Mouse (Mus musculus) heart, adult 11 months (tissue): ENCODE data around the gene Mgat5.

Experiments
- DNase-seq: peaks from one replicate; pipeline ENCODE4 v3.0.0; 2022

The Mgat5 gene

GRCm38 (mm10) chr1:127219161-127219560 lies 14.3 kb downstream of the Mgat5 start:
- DNase-seq, result peak; percentile 85

DNA sequence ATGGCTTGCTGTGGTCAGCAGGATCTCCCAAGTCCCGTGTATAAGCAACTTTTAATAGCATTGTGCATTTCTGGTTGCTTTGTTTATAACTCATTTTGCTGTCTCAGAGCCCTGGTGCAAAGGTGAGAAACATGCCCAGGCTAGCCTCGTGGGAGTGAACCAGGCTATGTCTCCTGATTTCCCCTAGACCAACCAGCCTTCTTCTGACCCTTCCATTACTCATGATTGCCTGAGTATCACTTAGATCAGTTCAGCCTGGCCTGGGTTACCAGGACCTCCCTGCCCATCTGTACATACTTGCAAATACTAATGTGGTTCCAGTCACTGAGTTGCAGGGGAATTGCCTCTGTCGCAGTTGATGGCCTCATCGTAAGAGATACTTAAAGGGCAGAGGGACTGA lies 14.8 kb downstream of the Mgat5 start:
- DNase-seq, result no peak

DNA sequence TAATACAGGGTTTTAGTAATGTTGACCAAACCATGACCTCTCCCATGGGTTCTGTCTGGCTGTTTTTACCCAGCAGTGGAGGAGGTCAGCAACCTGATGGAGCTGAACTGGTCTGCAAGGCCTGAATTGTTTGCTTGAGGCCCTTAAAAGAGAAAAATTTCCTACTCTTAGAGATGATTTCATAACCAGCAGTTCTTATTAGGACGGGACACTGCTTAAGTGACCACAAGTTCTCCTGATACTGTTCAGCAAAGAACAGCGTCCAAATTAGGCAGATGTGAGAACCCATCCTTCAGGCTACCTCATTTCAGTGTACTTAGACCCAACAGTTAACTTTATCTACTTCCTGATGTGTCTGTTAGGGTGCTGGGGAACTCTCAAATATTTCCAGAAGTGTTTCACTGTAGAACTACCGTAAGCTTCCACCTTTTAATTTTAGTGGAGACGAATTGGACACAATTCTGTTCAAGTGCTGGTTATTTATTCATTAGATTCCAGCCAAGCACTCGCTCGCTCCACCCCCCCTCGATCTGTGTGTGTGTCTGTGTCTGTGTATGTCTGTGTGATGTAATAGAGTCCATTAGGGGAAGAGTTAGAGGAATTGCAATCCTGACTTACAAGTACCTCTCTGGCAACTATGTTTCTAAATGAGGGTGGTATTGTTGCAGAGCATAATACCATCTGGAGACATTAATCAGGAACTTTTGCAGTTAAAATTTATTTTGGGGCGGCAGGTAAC lies 17.4 kb downstream of the Mgat5 start:
- DNase-seq, result no peak

DNA sequence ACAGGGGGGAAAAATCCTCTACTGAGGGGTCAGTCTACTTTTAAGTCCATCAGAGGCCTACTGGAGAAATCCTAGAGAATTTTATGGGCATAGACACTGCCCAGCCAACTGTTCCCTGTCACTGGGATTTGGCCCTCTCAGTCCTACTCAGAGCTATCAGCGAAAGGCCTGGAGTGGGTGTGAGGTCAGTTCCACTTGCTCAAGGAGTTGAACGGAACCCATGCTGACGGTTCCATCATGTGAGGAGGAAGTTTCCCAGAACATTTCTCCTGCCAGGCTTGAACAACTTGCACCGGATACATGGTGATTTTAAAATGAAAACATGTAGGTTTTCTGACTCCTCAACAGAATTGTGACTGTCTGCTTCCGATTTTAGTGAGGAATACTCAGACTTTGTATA lies 20.2 kb downstream of the Mgat5 start:
- DNase-seq, result no peak

- DNase-seq, result peak; percentile 54
These were observed 24.2 kb downstream of the Mgat5 start for GRCm38 (mm10) chr1:127229011-127229410.

DNA sequence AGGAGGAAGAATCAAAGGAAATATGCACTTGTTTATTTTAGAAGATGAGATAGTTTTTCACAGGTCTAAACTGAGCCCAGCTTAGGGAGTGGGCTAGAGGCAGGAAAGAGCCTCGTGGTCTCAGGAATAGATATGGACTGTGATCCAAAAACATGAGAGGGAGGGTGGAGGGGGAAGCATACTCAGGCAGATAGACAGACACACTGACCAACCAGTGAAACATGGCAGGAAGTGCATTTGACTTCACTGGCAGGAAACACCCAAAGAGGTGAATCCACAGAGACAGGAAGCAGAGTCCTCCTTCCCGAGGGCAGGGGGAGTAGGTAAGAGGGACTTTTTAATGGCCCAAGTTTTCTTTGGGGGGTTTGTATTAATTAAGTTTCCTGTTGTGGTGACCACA lies 25.7 kb downstream of the Mgat5 start:
- peak; percentile 87 for DNase-seq

DNA sequence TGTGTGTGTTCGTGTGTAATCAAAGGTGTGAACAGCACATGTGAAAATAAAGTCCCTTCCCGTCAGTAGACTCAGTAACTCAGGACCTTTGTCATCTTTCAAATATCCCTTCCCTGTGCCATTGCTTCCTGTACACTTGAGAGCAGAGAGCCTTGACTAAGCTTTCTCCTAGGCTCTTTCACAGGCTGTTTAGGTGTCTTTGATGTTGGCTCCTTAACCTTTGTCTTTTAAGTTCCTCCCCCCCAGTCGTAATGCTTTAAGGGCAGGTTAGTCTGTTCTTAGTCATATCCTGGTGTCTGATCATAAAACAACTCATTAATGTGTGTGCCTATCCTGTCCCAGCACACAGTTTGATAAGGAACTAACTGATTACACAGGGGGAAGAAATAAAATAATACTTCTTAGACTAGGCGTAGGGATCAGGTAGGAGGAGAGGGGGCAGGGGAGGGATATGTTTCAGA lies 28.4 kb downstream of the Mgat5 start:
- no peak for DNase-seq

DNA sequence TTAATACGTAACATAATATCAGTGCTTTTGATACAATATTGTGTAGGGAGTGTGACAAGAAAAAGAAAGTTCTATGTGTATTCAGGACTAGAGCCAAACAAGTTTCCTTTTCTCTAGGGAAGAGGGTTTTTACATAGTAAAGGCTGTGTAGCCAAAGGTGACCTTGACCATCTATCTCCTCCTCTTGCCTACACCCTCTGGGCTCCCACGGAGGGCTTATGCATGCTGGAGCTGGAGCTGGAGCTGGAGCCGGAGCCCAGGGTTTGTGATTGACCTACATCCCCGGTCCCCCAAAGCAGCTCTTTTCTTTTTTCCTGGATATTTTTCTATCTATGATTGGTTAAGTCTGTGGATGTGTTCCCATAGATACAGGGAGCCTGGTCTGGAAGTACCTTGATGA lies 30.3 kb downstream of the Mgat5 start:
- DNase-seq, result peak; percentile 82

DNA sequence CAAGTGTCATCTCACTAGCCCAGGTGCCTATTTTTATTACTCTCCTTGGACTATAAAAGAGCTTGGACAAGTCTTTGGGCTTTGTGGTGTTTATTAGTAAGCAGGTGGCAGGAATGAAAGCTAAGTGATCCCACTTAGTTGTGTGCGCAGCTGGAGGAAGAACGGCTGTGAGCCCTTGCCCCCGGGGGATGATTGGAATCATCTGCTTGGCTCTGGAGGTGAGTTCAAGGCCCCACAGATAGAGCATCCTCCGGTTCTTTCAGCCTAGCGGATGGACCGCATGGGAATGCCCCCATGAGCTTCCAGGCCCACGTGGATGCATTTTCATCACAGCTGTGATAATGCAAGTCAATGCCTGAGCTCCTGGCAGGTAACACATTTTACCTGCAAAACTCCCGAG lies 31.6 kb downstream of the Mgat5 start:
- DNase-seq, result peak; percentile 80

DNA sequence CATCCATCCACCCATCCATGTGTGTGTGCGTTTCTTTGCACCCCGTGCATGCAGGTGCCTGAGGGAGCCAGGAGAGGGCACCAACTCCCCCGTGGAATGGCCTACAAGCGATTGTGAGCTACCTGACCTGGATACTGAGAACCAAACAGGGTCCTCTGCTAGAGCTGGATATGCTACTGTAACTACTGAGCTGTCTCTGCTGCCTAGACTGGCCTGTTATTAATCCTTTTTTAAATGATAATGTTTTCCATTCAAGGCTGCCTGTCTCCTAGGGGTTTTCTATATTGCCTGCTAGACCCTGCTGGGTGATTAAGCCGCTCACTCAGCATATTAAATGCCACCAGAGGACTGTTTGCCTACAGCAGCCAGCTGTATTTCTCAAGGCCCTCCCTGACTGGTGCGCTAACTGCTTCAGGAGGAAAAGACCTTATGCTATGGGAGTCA lies 34.1 kb downstream of the Mgat5 start:
- peak; percentile 87 for DNase-seq

GRCm38 (mm10) chr1:127239914-127240313 lies 35.1 kb downstream of the Mgat5 start:
- DNase-seq, result peak; percentile 96

DNA sequence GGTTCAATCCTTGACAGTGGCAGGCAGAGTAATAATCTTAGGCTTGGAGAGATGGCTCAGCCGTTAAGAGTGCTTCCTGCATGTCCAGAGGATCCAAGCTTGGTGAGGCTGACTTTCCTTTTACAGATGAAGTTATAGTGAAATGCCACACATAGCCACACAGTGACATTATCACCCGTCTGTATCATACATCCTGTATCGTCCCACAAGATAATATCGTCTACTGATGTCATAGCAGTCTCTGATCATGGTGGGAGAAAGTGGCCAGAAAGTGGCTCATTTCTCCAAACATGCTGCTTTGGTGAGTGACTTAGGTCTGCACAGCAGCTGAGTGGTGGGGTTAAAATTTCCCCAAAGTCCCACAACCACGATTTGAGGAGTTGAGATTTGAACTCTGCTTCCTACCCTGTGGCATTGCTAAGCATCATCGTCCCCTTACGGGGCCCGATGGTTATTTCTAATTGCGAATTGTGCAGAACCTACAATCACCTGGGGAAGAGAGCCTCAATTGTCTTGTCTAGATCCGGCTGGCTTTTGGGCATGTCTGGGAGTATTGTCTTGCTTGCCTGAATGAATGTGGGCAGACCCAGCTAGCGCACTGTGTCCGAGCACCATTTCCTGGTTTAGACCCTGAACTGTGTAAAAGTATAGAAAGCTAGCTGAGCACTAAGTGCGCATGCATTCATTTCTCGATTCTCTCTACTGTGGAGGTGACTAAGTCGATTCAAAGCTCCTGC lies 37.5 kb downstream of the Mgat5 start:
- no peak for DNase-seq

DNA sequence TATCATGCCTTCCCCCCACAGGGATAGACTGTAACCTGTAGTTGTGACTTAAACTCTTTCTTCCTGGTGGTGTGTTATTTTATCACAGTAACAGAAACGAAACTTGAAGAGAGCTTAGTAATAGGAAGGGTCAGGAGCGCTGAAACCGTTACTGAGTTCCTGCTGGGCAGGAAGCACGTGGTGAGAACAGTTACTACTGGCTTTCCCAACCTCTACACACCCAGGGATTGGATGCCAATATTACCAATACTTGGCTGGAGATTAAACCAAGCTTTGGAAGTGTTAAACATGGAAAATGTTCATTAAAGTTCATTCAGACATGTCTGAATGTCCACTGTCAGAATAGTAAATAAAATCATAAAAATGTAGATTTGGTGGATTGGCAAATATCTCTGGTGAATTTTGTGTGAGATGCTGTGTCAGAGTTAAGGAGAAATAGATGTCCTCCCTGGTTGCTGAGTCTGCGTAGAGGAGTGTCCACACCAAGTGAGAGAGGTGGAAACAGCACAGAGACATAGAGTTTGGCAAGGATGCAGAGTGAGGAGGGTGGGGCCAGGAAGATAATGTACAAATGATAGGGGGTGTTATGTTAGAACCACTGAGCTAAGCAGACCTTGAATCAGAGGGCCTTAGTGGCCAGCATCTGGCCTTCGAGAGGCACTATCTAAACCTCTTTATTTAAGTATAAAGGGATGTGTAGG lies 38.2 kb downstream of the Mgat5 start:
- no peak for DNase-seq

DNA sequence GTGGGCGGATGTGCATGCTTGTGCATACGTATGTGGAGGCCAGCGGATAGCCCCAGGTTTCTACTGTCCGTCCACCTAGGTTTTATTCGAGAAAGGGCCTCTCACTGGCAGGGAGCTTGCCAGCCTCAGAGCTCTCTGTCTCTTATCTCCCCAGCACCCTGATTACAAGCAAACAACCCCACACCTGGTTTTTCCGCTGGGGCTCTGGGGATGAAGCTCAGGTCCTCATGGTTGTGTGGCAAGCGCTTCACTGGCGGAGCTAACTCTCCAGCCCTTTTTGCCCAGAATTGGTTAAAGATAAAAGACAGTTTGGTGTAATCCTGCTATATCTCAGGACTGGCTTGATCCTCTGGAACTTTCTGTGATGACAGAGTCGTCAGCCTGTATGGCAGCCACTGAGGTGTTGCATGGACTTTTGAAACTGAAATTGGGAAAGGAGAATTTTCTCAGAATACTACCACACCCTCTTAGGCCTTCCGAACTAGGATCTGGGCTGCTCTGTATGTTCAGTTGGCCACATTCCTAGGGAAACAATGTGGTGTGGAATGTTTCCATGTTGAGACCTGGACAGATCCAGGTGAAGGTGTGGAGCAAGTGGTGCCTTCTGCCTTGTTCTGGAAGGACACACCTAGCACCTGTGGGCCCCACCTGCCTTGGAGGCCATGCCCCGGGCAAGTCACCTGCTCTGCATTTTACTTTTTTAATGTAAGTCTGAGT lies 39.4 kb downstream of the Mgat5 start:
- DNase-seq, result no peak

DNA sequence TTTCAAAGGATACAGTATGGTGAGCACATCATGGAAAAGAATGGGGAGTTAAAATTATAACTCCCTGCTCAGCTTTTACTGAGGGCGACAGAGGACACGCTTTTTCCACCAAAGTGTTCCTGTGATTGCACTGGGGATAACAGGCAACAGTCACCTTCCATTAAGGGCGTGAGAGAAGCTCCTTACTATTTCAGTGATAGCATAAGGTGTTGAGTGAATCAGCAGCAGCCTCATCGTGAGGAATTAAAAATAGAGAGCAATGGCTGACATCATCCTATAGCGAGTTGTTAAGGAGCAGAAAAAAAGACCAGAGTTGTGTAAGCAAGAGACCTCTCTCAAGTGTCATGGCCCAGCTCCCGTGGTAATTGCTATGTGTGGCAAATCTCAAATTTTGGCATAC lies 41.3 kb downstream of the Mgat5 start:
- DNase-seq, result no peak

DNA sequence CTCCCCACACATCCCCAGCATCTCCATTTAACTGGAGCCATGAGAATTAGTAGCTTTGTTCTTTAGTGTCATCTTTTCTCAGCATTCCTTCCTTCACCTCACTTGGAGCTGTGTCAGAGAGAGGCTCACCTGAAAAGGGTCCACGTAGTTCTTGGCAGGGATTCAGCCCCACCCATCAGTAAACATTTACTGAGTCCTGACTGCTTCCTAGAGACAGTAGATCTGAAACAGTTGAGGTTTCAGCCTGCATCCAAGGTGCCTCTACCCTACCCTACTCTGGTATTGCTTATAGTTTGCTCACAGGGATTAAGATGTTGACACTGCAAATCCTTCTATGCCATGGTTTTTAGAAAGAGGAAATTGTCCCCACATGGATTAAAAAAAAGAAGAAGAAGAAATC lies 43.6 kb downstream of the Mgat5 start:
- peak; percentile 66 for DNase-seq

DNA sequence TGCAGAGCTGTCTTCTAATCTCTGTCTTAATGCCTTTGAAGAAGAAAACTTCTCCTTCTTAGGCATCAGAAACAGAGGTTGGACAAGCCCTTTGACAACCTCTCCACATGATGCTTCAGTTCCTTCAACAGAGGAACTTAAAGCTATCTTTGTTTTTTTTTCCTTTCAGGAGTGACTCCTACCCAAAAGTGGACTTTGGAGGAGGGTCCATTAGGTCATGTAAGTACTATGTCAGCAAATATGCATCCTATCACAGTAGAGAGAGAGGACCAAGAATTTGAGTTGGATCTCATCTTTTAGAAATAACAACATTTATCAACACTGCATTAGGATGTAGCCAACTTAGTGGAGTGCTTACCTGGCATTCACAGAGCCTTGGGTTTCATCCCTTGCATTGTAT lies 44.8 kb downstream of the Mgat5 start:
- no peak for DNase-seq

DNA sequence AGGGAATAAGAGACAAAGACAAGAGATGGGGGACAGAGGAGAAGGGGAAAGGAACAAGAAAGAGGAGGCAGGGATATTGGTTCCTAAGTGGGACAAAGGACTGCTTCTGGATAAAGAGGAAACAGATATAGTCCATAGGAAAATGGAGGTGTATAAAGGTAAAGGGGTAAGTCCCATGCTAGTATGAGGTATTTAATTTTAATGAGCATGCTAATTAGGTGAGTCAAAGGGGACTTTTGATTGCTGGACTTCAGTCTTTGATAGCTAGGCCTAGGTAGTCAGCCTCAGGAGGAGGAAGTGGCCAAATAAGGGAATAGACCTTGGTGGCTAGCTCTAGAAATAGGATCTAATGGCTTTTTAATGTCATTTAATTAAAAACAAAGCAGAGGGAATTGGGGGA lies 45.5 kb downstream of the Mgat5 start:
- no peak for DNase-seq

DNA sequence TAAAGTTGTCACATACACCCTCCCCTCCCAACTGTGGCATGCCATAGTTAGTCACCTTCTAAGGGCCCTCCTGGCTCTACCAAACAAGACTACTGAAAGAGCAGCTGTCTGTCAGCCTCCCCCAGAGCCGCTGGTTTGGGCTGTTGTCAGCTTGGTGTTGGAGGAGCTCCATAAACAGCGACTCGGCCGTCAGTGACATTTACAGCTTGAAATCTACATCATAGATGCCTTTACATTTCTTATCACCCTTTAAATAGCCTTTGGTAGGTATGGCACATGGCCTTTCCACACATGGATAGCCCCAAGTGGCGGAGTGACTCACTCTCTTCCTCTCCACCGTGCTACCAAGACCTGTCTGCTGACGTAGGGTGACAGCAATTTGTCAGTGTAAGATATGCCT lies 46.9 kb downstream of the Mgat5 start:
- DNase-seq, result no peak

DNA sequence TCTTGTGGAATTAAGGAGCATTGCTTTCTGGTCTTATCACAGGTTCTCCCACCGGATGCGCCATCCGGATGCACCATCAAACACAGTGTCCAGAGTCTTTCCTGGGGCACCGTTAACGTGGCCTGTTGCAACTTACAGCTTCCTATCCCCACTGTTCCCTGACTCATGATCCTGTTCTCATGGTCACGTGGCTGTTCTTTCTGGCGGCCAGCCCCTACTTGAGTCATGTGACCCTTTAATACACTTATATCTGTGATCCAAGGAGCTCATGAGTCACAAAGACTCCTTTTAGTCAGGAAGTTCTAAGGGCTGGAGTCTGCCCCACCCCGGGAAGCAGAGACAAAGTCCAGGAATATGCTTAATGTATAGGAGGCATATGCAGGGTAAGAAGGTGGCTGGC lies 52.2 kb downstream of the Mgat5 start:
- DNase-seq, result peak; percentile 92

DNA sequence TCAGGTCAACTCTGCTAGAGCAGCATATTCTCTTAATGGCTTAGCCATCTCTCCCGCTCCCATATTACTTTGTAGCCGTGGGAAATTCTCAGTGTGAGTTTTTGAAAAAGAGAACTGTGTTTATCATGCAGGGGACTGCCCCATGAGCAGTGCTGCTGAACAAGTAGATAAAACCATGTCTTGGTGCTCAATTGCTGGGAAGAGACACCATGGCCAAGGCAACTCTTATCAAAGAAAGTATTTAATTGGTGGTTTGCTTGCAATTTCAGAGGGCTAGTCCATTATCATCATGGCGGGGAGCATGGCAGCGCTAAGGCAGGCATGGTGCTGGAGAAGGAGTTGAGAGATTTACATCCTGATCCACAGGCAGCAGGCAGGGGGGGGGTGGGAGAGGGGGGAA lies 54.9 kb downstream of the Mgat5 start:
- no peak for DNase-seq

GRCm38 (mm10) chr1:127260969-127261368 lies 56.2 kb downstream of the Mgat5 start:
- DNase-seq, result no peak

- no peak for DNase-seq
These were observed 57.5 kb downstream of the Mgat5 start for GRCm38 (mm10) chr1:127262170-127262837.
